Mouse (Mus musculus): Measurements from ENCODE around the gene Fam78a.

DNA sequence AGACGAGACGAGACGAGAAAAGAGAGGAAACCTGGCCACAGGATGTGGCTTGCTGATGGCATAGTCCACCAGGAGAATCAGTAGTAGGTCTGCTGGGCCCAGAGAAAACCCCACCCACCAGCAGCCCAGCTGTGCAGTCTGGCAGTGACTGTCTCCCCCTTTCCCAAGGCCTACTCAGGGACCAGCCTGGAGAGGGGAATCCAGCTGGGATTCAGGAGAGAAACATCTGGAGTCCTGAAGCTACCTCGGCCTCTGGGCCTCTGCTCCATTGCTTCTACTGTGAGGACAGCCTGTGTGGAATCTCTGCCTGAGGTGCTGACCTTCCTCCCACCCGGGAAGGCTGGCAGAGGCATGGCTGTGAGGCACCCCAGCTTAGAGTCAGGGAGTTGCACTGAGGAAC, 36.5 kb upstream of the Fam78a start:
- TF ChIP-seq CTCF (IDR thresholded peaks at IDR 0.05; ENCODE audit: low read depth) = no peak
- no peak for TF ChIP-seq EP300 (optimal IDR thresholded peaks at IDR 0.05)
